7 mouse cellular contexts compared by ENCODE assay signal in the genomic region with DNA sequence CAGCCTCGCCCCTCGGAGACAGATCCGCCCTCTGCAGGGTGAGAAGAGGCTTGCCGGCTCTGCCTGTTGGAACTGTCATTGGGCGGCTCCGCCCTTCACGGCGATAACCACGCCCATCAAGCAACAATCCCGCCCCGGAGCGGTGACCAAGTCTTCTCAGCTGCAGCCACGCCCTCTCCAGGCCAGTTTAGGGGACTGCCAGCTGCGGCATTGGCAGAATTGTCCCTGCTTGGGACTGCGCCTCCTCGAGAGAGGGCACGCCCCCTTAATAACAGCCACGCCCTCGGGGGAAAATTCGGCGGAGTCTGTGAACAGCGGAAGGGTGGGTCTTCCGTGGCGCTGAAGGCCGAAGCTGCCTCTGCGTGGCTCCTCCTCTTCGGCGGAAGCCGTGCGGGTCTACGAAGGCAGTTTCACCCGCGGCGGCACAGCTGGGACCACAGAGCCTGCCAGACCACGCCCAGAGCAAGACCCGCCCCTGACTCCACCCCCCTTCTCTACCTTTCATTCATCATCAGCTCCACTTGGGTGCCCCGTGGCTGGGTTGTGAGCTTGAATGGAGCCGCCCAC. TPM values are rescaled to one million over a fixed set of nuclear protein-coding genes. Genes with fewer than 3 reads are reported as not detected.
DNase-seq lines count a peak whose midpoint lies in the region; ATAC-seq lines count a peak whose summit lies in the region.

No protein-coding gene starts in this region.

- no peaks in the 10 kb centered on the region for H3K9me3 ChIP-seq in intestine, embryonic 15.5 days
- no peaks in the 10 kb centered on the region for H3K9me3 ChIP-seq in midbrain, embryonic 10.5 days (replicated peaks)

- H3K4me1 ChIP-seq in intestine, embryonic 15.5 days (replicated peaks), result peaks cover 9% of the 10 kb centered on the region; the same call in 1 of the 2 replicates
- peaks cover 22% of the 10 kb centered on the region for H3K4me1 ChIP-seq in midbrain, embryonic 10.5 days

- peak overlapping the region; percentile 78 for H3K27ac ChIP-seq in intestine, embryonic 15.5 days
- peak overlapping the region; percentile 87 for H3K27ac ChIP-seq in midbrain, embryonic 10.5 days (replicated peaks)

- peak; percentile 100 for DNase-seq in adrenal gland, adult 2 months
- DNase-seq in embryo, embryonic 11.5 days (ENCODE audit: low read depth, low spot score), result peak; percentile 99
- DNase-seq in gastrocnemius, postnatal 36 days, result peak; percentile 99
- peak; percentile 98 to 99 for DNase-seq in left cerebral cortex, postnatal 25 days (ENCODE audit: low spot score in 2 of 2)
- DNase-seq in midbrain, embryonic 10.5 days (ENCODE audit: low spot score), result peak; percentile 100
- DNase-seq in right cerebral cortex, postnatal 4 days, result peak; percentile 91

- peak overlapping the region; percentile 96 for H3K4me2 ChIP-seq in intestine, embryonic 15.5 days (replicated peaks)

- peak overlapping the region; percentile 83 for H3K4me3 ChIP-seq in intestine, embryonic 15.5 days (replicated peaks)
- peak overlapping the region; percentile 84 for H3K4me3 ChIP-seq in midbrain, embryonic 10.5 days

- under 1% methylated on average over 38 of the region's 38 CpGs for WGBS in intestine, embryonic 15.5 days
- WGBS in midbrain, embryonic 10.5 days, result under 1% methylated on average over 38 of the region's 38 CpGs

- peak; percentile 98 for ATAC-seq in intestine, embryonic 15.5 days

- no peaks in the 10 kb centered on the region for H3K36me3 ChIP-seq in intestine, embryonic 15.5 days
- peaks cover 27% of the 10 kb centered on the region for H3K36me3 ChIP-seq in midbrain, embryonic 10.5 days

- H3K27me3 ChIP-seq in intestine, embryonic 15.5 days (replicated peaks), result no peaks in the 10 kb centered on the region
- H3K27me3 ChIP-seq in midbrain, embryonic 10.5 days (ENCODE audit: low read depth, poor library complexity, severe bottlenecking), result peaks cover 15% of the 10 kb centered on the region

- H3K9ac ChIP-seq in intestine, embryonic 15.5 days, result peak overlapping the region; percentile 34; the same call in 1 of the 2 replicates

- intact Hi-C loops in gastrocnemius, postnatal 36 days (cut with DNase I), result loop anchor here (5.0 kb wide), 1 partner anchor 46 kb away; no protein-coding TSS in a partner anchor
- intact Hi-C loops in left cerebral cortex, postnatal 25 days (cut with DNase I), result loop anchor here (1.0 kb wide), 1 partner anchor 50 kb away; no protein-coding TSS in a partner anchor

RNA-seq across cellular contexts. Expression of a gene that starts 0.4 kb away (rescaled TPM):
- total RNA-seq in adrenal gland, adult 2 months (2021), result 10 to 100 TPM; 20.6 to 22.1 TPM
- 36.5 and 38.4 TPM in 2 replicates for polyA plus RNA-seq in adrenal gland, adult 2 months (2012; rRNA removed)
- 1 to 10 TPM; 2.0 to 2.2 TPM for total RNA-seq in gastrocnemius, postnatal 36 days (2021)
- 3.7 and 4.1 TPM in 2 replicates for polyA plus RNA-seq in intestine, embryonic 15.5 days (2015; fragmentation: Nextera tagmentation; extraction: Ambion mirVana)
- total RNA-seq in left cerebral cortex, postnatal 25 days (2021), result 10 to 100 TPM; 58.7 to 60.1 TPM
- 8.0 and 9.8 TPM in 2 replicates for polyA plus RNA-seq in midbrain, embryonic 10.5 days (2016; fragmentation: Nextera tagmentation; extraction: Ambion mirVana)

RNA-seq across cellular contexts. Expression of a gene that starts 49.5 kb away (rescaled TPM):
- total RNA-seq in adrenal gland, adult 2 months (2021), result 100 to 1,000 TPM; 243 to 252 TPM
- 186 and 212 TPM in 2 replicates for polyA plus RNA-seq in adrenal gland, adult 2 months (2012; rRNA removed)
- total RNA-seq in gastrocnemius, postnatal 36 days (2021), result 10 to 100 TPM; 90.2 to 93.5 TPM
- polyA plus RNA-seq in intestine, embryonic 15.5 days (2015; fragmentation: Nextera tagmentation; extraction: Ambion mirVana), result 382 and 397 TPM in 2 replicates
- 100 to 1,000 TPM; 334 to 352 TPM for total RNA-seq in left cerebral cortex, postnatal 25 days (2021)
- polyA plus RNA-seq in midbrain, embryonic 10.5 days (2016; fragmentation: Nextera tagmentation; extraction: Ambion mirVana), result 537 and 556 TPM in 2 replicates

RNA-seq across cellular contexts. Expression of a gene that starts 58.3 kb away (rescaled TPM):
- 10 to 100 TPM; 11.8 to 26.9 TPM for total RNA-seq in adrenal gland, adult 2 months (2021)
- polyA plus RNA-seq in adrenal gland, adult 2 months (2012; rRNA removed), result 21.8 and 30.7 TPM in 2 replicates
- 10 to 100 TPM; 24.0 to 41.8 TPM for total RNA-seq in gastrocnemius, postnatal 36 days (2021)
- polyA plus RNA-seq in intestine, embryonic 15.5 days (2015; fragmentation: Nextera tagmentation; extraction: Ambion mirVana), result 86.7 and 89.8 TPM in 2 replicates
- 10 to 100 TPM; 22.5 to 27.1 TPM for total RNA-seq in left cerebral cortex, postnatal 25 days (2021)
- polyA plus RNA-seq in midbrain, embryonic 10.5 days (2016; fragmentation: Nextera tagmentation; extraction: Ambion mirVana), result 0.88 and 2.0 TPM in 2 replicates

Comparison
In these comparisons a context has a peak if more than half of its experiments do, and no peak if none do; other contexts are left out.
1. Peak in every context shown above with its lines: DNase-seq, ATAC-seq, H3K4me3 ChIP-seq and H3K27ac ChIP-seq.
2. RNA of a gene that starts 0.4 kb away (total RNA-seq): 58.7 to 60.1 TPM in left cerebral cortex, postnatal 25 days and 20.6 to 22.1 TPM in adrenal gland, adult 2 months; 2.0 to 2.2 TPM in gastrocnemius, postnatal 36 days; every median in the first group is over 4 times any median in the second.